Mouse (Mus musculus): Measurements from ENCODE around the gene Ift46. TPM values are rescaled to one million over a fixed set of nuclear protein-coding genes. Genes with fewer than 3 reads are reported as not detected.

Gene Ift46
- polyA plus RNA-seq, 1 experiment from 2014 or later, result 141 TPM

DNA sequence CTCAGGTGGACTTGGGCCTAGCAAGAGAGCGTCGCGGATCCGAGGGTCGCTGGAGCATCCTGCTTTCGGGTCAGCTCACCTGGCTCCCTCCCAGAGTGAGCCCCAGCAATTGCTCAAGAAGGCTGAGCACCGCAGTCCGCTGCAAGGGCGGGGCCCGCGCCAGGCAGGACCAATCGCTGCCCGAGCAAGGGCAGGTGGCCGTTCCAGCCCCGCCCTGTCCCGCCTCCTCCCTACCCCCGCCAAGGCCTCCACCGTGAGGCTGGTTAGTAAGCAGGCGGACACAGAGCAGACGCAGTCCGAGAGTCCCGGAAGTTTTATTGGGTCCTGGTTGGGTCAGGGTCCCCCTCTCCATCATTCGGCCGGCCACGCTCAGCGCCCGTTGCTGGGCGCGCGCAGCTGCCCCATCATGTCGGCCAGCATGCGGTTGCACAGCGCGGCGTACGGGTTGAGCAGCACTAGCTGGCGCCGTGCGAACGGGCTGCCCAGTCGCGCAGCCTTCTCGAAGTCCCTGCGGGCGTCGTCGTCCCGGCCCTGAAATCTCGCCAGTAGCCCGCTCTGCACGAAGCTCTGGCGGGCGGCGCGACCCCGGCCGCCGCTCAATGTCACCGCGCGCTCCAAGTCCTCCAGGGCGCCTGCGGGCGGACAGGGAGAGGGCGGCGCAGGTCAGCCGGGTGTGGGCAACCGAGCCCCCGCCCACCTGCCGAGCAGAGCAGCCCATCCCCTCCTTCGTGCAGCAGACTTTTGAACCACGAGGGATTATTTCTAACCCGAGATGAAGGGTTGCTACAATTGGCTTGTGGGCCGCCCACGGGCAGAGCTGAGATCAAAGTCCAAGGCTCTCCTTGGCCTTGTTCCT is 31.6 kb downstream of the Ift46 start, which contains the start of gene Tmem25:
TSS of gene Tmem25 (minus strand) at position 206 of the 856 bp plus-strand sequence.
- peak; percentile 78 for DNase-seq (ENCODE audit: low spot score)
- Histone ChIP-seq H3K4me2 (replicated peaks) (peak within 1 kb of the TSS; percentile 92), H3K9ac (peak within 1 kb of the TSS; percentile 66), H3K4me3 (replicated peaks; ENCODE audit: low read length) (peak within 1 kb of the TSS; percentile 64), H3K36me3 (replicated peaks; ENCODE audit: control insufficient read depth, insufficient read depth) (no peaks in the 10 kb centered on the region), H3K27ac (peak within 1 kb of the TSS; percentile 73), H3K4me1 (replicated peaks; ENCODE audit: control insufficient read depth, insufficient read depth, low read length) (peaks cover 10% of the 10 kb centered on the region), H3K9me3 (ENCODE audit: control insufficient read depth, low read length) (no peaks in the 10 kb centered on the region), H3K27me3 (ENCODE audit: control insufficient read depth, insufficient read depth, low read length) (no peaks in the 10 kb centered on the region)
- under 1% methylated on average over 75 of the region's 75 CpGs for WGBS
- ATAC-seq (ENCODE audit: low FRiP score), result peak; percentile 95

DNA sequence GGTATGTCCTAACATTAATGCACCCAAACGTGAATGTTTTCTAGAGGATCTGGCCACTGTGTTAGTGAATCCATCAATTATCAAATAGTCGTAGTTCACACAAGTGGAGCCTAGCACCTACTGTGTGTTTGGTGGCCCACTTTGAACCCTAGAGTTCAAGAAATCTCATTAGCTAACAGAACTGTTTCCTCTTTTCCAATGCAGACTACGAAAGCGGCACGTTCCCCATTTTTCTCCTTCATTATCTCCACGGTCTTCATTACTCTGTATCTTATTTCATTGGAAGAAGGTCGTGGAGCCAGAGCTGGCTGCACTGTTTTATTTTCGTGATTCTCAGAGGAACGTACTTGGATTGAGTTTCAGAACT is 32.2 kb downstream of the Ift46 start:
- WGBS, result 40% methylated on average over 9 of the region's 9 CpGs
- Histone ChIP-seq H3K9me3 (ENCODE audit: control insufficient read depth, low read length) (no peaks in the 10 kb centered on the region), H3K36me3 (replicated peaks; ENCODE audit: control insufficient read depth, insufficient read depth) (peaks cover 5% of the 10 kb centered on the region), H3K4me3 (replicated peaks; ENCODE audit: low read length) (peak overlapping the region; percentile 64), H3K27ac (0 out of 2 replicates have a peak overlapping the region, but pooled peaks have one; percentile 73), H3K4me1 (replicated peaks; ENCODE audit: control insufficient read depth, insufficient read depth, low read length) (peaks cover 10% of the 10 kb centered on the region), H3K27me3 (ENCODE audit: control insufficient read depth, insufficient read depth, low read length) (no peaks in the 10 kb centered on the region), H3K4me2 (replicated peaks) (peak overlapping the region; percentile 92), H3K9ac (peak overlapping the region; percentile 66)
- DNase-seq (ENCODE audit: low spot score), result no peak
- no peak for ATAC-seq (ENCODE audit: low FRiP score)

DNA sequence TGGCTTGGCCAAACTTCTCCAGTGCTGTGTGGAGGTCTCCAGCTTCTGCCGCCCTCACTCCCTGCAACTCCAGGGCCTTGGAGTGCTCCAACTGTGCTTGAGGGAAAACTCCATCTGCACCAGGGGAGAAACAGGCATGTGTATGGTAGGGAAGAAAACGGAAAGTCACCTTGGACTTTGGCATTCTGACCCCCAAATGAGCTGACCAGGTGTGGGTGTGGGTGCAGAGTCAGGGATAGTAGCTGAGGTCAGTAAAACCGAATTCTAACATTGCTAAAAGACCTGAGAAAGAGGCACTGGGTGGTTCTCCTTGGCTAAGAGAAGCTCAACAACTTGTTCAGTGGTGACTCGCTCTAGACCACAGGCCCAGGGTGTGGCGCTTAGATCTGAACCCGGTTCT is 34.0 kb downstream of the Ift46 start:
- Histone ChIP-seq H3K27me3 (ENCODE audit: control insufficient read depth, insufficient read depth, low read length) (no peaks in the 10 kb centered on the region), H3K36me3 (replicated peaks; ENCODE audit: control insufficient read depth, insufficient read depth) (peaks cover 23% of the 10 kb centered on the region), H3K9ac (no peak overlapping the region), H3K27ac (no peak overlapping the region), H3K4me1 (replicated peaks; ENCODE audit: control insufficient read depth, insufficient read depth, low read length) (peaks cover 10% of the 10 kb centered on the region), H3K4me3 (replicated peaks; ENCODE audit: low read length) (no peak overlapping the region), H3K9me3 (ENCODE audit: control insufficient read depth, low read length) (no peaks in the 10 kb centered on the region), H3K4me2 (replicated peaks) (no peak overlapping the region)
- no peak for DNase-seq (ENCODE audit: low spot score)
- ATAC-seq (ENCODE audit: low FRiP score), result no peak
- WGBS, result 88% methylated on average over 6 of the region's 6 CpGs

DNA sequence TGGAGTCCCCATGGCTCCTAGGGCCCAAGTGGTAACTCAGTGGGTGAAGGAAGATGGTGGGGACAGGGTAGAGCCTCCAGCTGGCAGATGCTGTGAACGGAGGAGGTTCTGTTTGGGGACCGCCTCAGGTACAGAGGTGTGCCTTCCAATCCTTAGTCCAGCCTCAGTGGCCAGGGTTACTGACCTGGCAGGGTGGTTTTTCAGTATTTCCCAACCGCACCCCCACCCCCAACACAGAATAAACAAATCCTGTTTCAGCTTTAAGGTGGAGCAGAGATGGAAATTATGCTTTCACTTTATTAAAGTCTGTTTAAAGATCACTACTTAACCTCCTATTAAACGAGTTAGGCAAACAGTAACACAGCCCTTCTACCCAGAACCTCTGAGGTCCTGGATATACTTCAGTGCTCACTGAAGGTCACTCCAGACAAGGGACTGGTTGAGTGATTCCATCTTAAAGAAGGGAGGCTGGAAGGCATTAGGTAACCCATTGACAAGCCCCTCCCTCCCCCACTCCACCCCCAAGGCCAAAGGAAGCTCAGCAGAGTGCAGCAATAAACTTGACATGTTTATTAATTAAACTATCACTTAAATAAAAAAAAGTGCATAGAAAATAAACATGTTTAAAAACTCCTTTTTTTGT is 35.2 kb downstream of the Ift46 start, which contains the start of gene Ttc36:
TSS of gene Ttc36 (minus strand) at position 265 of the 643 bp plus-strand sequence.
- H3K9ac ChIP-seq, result no peak within 1 kb of the TSS
- 83% methylated on average over 4 of the region's 4 CpGs for WGBS
- DNase-seq (ENCODE audit: low spot score) (no peak), ATAC-seq (ENCODE audit: low FRiP score) (no peak)
- peaks cover 35% of the 10 kb centered on the region for H3K36me3 ChIP-seq (replicated peaks; ENCODE audit: control insufficient read depth, insufficient read depth)
- no peak within 1 kb of the TSS for H3K4me3 ChIP-seq (replicated peaks; ENCODE audit: low read length)
- H3K27me3 ChIP-seq (ENCODE audit: control insufficient read depth, insufficient read depth, low read length), result no peaks in the 10 kb centered on the region
- peaks cover 10% of the 10 kb centered on the region for H3K4me1 ChIP-seq (replicated peaks; ENCODE audit: control insufficient read depth, insufficient read depth, low read length)
- H3K4me2 ChIP-seq (replicated peaks), result no peak within 1 kb of the TSS
- H3K9me3 ChIP-seq (ENCODE audit: control insufficient read depth, low read length), result no peaks in the 10 kb centered on the region
- H3K27ac ChIP-seq, result no peak within 1 kb of the TSS

DNA sequence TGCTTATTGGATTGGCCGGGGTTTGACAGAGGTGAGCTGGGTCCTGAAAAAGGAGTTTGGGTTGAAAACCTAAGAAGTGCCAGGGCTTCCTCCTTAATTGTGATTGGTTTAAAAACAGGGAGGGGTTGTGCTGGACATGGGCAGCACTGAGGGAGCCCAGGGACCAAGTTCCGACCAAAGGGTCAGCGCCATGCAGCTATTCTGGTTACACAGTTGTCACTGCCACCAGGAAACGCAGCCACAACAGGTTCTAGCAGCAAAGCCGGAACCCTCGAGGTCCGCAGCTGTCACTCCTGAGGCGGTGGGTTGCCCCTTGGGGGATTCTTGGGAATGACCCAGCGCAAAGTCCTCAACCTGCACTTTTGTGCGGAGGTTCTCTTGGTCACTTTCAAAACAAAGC is 37.0 kb downstream of the Ift46 start:
- no peak for ATAC-seq (ENCODE audit: low FRiP score)
- H3K9ac ChIP-seq, result no peak overlapping the region
- H3K4me3 ChIP-seq (replicated peaks; ENCODE audit: low read length), result no peak overlapping the region
- no peaks in the 10 kb centered on the region for H3K27me3 ChIP-seq (ENCODE audit: control insufficient read depth, insufficient read depth, low read length)
- H3K9me3 ChIP-seq (ENCODE audit: control insufficient read depth, low read length), result no peaks in the 10 kb centered on the region
- peaks cover 53% of the 10 kb centered on the region for H3K36me3 ChIP-seq (replicated peaks; ENCODE audit: control insufficient read depth, insufficient read depth)
- H3K4me2 ChIP-seq (replicated peaks), result no peak overlapping the region
- peaks cover 4% of the 10 kb centered on the region; the same call in 1 of the 2 replicates for H3K4me1 ChIP-seq (replicated peaks; ENCODE audit: control insufficient read depth, insufficient read depth, low read length)
- no peak for DNase-seq (ENCODE audit: low spot score)
- WGBS, result 93% methylated on average over 10 of the region's 10 CpGs
- H3K27ac ChIP-seq, result no peak overlapping the region

DNA sequence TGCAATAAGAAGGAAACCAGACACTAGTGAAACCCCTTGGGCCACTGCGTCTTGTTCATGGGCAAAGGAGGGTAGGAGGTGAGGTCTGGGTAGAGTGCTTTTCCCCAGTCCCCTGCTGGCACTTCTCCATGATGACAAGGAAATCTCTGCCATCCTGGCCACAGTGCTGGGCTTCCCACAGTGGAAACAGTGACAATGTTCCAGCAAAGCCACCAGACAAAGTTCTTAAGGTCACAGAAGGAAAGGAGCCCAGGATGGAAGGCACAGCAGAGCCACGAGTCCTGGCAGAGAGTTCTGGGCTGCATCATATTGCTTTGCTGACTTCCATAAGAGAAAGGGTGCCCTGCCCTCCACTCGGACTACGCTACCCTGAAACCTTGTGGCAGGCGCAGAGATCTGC is 37.8 kb downstream of the Ift46 start:
- no peaks in the 10 kb centered on the region for H3K4me1 ChIP-seq (replicated peaks; ENCODE audit: control insufficient read depth, insufficient read depth, low read length)
- DNase-seq (ENCODE audit: low spot score) (no peak), ATAC-seq (ENCODE audit: low FRiP score) (no peak)
- WGBS, result 93% methylated on average over 5 of the region's 5 CpGs
- H3K36me3 ChIP-seq (replicated peaks; ENCODE audit: control insufficient read depth, insufficient read depth), result peaks cover 61% of the 10 kb centered on the region
- no peak overlapping the region for H3K27ac ChIP-seq
- H3K9ac ChIP-seq, result no peak overlapping the region
- no peak overlapping the region for H3K4me2 ChIP-seq (replicated peaks)
- H3K9me3 ChIP-seq (ENCODE audit: control insufficient read depth, low read length), result no peaks in the 10 kb centered on the region
- H3K27me3 ChIP-seq (ENCODE audit: control insufficient read depth, insufficient read depth, low read length), result no peaks in the 10 kb centered on the region
- no peak overlapping the region for H3K4me3 ChIP-seq (replicated peaks; ENCODE audit: low read length)

DNA sequence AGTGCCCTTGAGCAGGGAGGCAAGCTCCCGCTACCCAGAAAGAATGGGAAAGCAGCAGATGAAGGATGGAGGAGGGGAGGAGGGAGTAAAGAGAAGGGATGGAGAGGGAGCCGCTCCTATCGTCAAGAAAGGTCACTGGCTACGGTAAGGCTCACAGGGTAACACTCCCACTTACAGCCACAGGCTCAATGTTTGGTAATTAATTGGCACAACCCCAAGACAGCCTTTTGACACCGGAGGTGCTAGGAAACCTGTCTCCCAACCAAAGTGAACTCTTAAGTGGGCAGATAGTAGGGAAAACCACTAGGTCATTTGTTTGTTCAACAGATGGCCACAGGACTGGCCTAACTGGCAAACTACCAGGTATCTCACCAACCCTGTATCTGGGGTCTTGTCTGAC is 39.4 kb downstream of the Ift46 start:
- no peaks in the 10 kb centered on the region for H3K27me3 ChIP-seq (ENCODE audit: control insufficient read depth, insufficient read depth, low read length)
- H3K4me3 ChIP-seq (replicated peaks; ENCODE audit: low read length), result no peak overlapping the region
- DNase-seq (ENCODE audit: low spot score) (no peak), ATAC-seq (ENCODE audit: low FRiP score) (no peak)
- 77% methylated on average over 5 of the region's 5 CpGs for WGBS
- H3K4me2 ChIP-seq (replicated peaks), result no peak overlapping the region
- no peaks in the 10 kb centered on the region for H3K9me3 ChIP-seq (ENCODE audit: control insufficient read depth, low read length)
- H3K9ac ChIP-seq, result no peak overlapping the region
- H3K36me3 ChIP-seq (replicated peaks; ENCODE audit: control insufficient read depth, insufficient read depth), result peaks cover 77% of the 10 kb centered on the region
- no peaks in the 10 kb centered on the region for H3K4me1 ChIP-seq (replicated peaks; ENCODE audit: control insufficient read depth, insufficient read depth, low read length)
- no peak overlapping the region for H3K27ac ChIP-seq

DNA sequence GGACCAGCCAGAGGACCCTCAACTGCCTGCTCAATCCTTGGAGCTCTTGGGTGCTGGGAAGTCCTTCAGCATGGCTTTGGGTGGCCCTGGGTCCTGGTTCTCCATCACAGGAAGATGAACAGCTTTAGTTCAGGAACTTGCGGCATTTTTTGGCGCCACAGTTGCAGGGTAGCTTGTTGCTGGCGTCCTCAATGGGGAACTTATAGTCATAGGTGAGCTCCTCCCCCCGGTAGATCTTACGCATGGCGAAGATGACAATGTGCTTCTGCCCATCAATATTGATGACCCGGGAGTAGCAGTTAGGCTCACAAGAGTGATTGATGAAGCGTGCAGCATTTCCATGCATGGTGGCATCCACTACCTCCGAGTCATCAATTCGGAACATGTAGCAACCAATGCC is 40.1 kb downstream of the Ift46 start:
- Histone ChIP-seq H3K4me1 (replicated peaks; ENCODE audit: control insufficient read depth, insufficient read depth, low read length) (no peaks in the 10 kb centered on the region), H3K4me2 (replicated peaks) (no peak overlapping the region), H3K9ac (no peak overlapping the region), H3K4me3 (replicated peaks; ENCODE audit: low read length) (no peak overlapping the region), H3K27ac (no peak overlapping the region), H3K36me3 (replicated peaks; ENCODE audit: control insufficient read depth, insufficient read depth) (peaks cover 84% of the 10 kb centered on the region), H3K9me3 (ENCODE audit: control insufficient read depth, low read length) (no peaks in the 10 kb centered on the region), H3K27me3 (ENCODE audit: control insufficient read depth, insufficient read depth, low read length) (no peaks in the 10 kb centered on the region)
- DNase-seq (ENCODE audit: low spot score) (no peak), ATAC-seq (ENCODE audit: low FRiP score) (no peak)
- WGBS, result 91% methylated on average over 10 of the region's 10 CpGs

DNA sequence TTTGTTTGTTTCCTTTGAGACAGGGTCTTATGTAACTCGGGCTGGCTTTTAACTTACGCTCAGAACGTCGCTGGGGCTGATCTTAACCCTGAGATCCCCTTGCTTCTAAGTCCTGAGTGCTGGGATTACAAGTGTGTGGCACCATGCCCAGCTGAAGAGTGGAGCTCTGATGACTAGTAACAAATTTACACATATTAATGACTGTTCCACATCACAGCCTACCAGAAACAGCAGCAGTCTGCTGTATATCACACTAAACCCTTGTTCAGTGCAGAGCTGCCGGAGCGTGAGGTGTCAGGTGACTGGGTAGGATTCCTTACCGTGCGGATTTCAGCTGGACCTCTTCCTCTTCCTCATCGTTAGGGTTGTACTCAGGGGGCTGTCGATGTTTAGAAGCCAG is 42.6 kb downstream of the Ift46 start:
- WGBS, result 91% methylated on average over 10 of the region's 10 CpGs
- no peak overlapping the region for H3K27ac ChIP-seq
- H3K9ac ChIP-seq, result no peak overlapping the region
- H3K4me1 ChIP-seq (replicated peaks; ENCODE audit: control insufficient read depth, insufficient read depth, low read length), result no peaks in the 10 kb centered on the region
- H3K4me2 ChIP-seq (replicated peaks), result no peak overlapping the region
- DNase-seq (ENCODE audit: low spot score) (no peak), ATAC-seq (ENCODE audit: low FRiP score) (no peak)
- H3K9me3 ChIP-seq (ENCODE audit: control insufficient read depth, low read length), result no peaks in the 10 kb centered on the region
- peaks cover 100% of the 10 kb centered on the region for H3K36me3 ChIP-seq (replicated peaks; ENCODE audit: control insufficient read depth, insufficient read depth)
- no peaks in the 10 kb centered on the region for H3K27me3 ChIP-seq (ENCODE audit: control insufficient read depth, insufficient read depth, low read length)
- no peak overlapping the region for H3K4me3 ChIP-seq (replicated peaks; ENCODE audit: low read length)

All from hindbrain, embryonic 14.5 days (tissue).